Mouse (Mus musculus) brain, embryonic 14.5 days (tissue): ENCODE measurements around the gene Dennd4c.

ENCODE experiments used
- CTCF ChIP-seq: fragments of 200-500 bp; IDR thresholded peaks from 2 replicates; pipeline ENCODE4 v1.5.1; 2012; ENCODE audit warnings: inconsistent platforms, mild to moderate bottlenecking, moderate library complexity, borderline replicate concordance; ENCODE audit not compliant: insufficient read depth, insufficient read length; ENCODE audit errors: extremely low read depth
- POLR2A ChIP-seq: fragments of 200-500 bp; IDR thresholded peaks from 2 replicates; pipeline ENCODE4 v1.6.1; 2012; ENCODE audit warnings: mild to moderate bottlenecking, inconsistent platforms, borderline replicate concordance; ENCODE audit not compliant: poor library complexity, insufficient read depth, insufficient read length, severe bottlenecking; ENCODE audit errors: extremely low read depth

GRCm38 (mm10) chr4:86845384-86845783, 97.0 kb downstream of the Dennd4c start:
- TF ChIP-seq CTCF (no peak), POLR2A (no peak)
